Mouse (Mus musculus) erythroblast, embryonic 14.5 days (primary cell): ENCODE measurements around the gene Sptb. TPM values are rescaled to one million over a fixed set of nuclear protein-coding genes. Genes with fewer than 3 reads are reported as not detected.

Experiments used
- H3K27me3 ChIP-seq: 2 replicates; pipeline ENCODE4 v1.6.1; 2012; ENCODE audit warnings: inconsistent platforms; ENCODE audit not compliant: control insufficient read depth
- H3K36me3 ChIP-seq: 2 replicates; pipeline ENCODE4 v1.6.1; 2012; ENCODE audit warnings: mild to moderate bottlenecking, inconsistent platforms; ENCODE audit not compliant: control insufficient read depth
- H3K4me1 ChIP-seq: 2 replicates; pipeline ENCODE4 v1.6.1; 2012; ENCODE audit warnings: inconsistent platforms; ENCODE audit not compliant: control insufficient read depth
- H3K4me3 ChIP-seq: replicated peaks from 2 replicates; pipeline ENCODE3; 2012; ENCODE audit warnings: moderate library complexity, mild to moderate bottlenecking, inconsistent platforms
- H3K9me3 ChIP-seq: 2 replicates; pipeline ENCODE4 v1.6.1; 2012; ENCODE audit warnings: low read length, inconsistent platforms, mixed read lengths; ENCODE audit not compliant: control insufficient read depth
- GATA1 ChIP-seq: IDR thresholded peaks from 2 replicates; pipeline ENCODE4 v1.6.1; 2012; ENCODE audit warnings: low read length, inconsistent platforms, mixed read lengths
- TAL1 ChIP-seq: IDR thresholded peaks from 3 replicates; pipeline ENCODE4 v1.6.1; 2012; ENCODE audit warnings: low read length, inconsistent platforms, mixed read lengths
- polyA plus RNA-seq: library from polyadenylated mRNA; stranded (reverse); fragments of >175 nt; gene quantifications from 2 replicates; pipeline ENCODE4 v1.2.3, GENCODE M21; 2012

Sptb gene
- polyA plus RNA-seq, 1 experiment: 204 TPM

DNA sequence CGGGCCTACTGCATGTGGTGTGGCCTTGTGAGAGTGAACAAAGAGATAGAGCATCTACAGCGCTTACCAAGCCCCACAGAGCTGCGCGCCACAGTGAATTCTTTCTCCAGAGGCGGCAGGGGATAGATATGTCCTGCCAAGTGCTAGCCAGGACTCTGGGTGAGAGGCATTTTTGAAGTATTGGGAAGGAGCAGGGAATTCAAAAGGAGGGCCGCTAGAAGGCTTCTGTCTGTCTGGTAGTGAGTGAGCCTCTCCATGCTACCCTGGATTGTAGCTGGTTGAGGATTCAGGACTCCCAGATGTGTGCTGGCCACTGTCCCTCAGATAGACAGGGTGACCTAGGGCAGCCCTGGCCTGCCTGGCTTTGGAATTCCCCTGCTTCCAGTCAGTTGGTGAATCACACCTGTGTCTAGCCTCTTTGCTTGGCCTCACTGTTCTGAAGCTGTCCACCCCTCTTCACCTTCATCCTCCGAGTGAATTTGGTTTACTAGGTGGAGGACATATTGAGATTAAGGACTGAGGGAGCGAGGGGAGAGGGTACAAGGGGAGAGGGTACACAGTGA, 173.7 kb downstream of the Sptb start:
- Histone ChIP-seq H3K36me3 (no peaks in the 10 kb centered on the region), H3K9me3 (peaks cover 8% of the 10 kb centered on the region; the same call in 1 of the 2 replicates), H3K4me1 (peaks cover 5% of the 10 kb centered on the region), H3K27me3 (peaks cover 64% of the 10 kb centered on the region), H3K4me3 (no peak overlapping the region)
- no peak for TF ChIP-seq GATA1
- no peak for TF ChIP-seq TAL1

DNA sequence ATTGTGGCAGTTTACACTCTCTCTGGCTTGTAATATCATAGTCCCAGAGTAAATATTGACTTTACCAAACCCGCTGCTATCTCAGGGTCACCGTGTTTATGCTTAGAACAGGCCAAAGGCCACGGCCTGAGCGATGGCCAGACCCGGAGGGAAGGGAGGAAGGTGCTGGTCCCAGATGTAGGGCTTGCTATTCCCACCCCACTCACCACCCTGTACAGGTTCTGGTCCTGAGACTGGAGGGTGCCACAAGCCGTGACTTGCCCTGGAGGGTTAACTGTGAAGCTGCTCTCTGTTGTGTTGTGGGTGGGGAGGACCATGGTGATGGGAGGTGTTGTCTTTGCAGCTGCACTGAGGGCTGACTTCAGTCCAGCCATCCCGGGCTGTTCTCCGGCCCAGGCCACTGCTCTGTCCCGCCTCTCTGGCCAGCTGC, 174.9 kb downstream of the Sptb start:
- H3K4me1 ChIP-seq: peaks cover 5% of the 10 kb centered on the region
- peaks cover 76% of the 10 kb centered on the region for H3K27me3 ChIP-seq
- TF ChIP-seq TAL1 (no peak), GATA1 (no peak)
- H3K36me3 ChIP-seq: no peaks in the 10 kb centered on the region
- H3K9me3 ChIP-seq: peaks cover 8% of the 10 kb centered on the region; the same call in 1 of the 2 replicates
- H3K4me3 ChIP-seq: peak overlapping the region; percentile 19

DNA sequence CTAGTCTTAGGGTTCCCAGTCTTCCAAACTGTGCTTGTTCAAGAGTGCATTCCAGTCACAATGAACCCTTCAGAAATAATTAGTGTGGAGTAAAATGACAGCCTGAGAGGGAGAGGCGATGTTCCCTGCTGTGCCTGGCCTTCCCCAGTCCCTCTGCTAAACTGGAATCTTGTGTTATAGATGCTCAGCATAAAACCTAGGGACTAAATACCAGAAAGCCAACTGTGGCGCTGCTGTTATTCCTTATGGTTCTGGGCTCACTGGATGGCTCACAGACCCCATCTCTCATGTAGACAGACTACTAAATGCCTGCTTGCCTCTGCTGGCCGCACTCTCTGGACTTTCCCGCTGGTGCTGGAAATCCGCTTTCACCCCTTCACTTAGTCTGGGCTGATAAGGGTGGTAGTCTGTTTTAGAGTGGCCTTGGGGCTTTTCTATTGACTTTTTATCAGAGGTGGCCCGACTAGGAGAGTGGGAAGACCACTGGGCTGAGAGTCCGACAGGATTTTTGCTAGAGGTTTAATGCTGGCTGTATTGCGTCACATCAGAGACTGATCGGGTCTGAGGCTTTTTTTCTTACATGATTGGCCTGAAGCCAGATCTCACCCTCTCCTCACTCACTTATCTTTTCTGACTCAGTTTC, 175.6 kb downstream of the Sptb start:
- H3K9me3 ChIP-seq: peaks cover 8% of the 10 kb centered on the region; the same call in 1 of the 2 replicates
- peaks cover 82% of the 10 kb centered on the region for H3K27me3 ChIP-seq
- H3K4me1 ChIP-seq: peaks cover 5% of the 10 kb centered on the region
- TF ChIP-seq GATA1 (no peak), TAL1 (no peak)
- H3K36me3 ChIP-seq: no peaks in the 10 kb centered on the region
- peak overlapping the region; percentile 57 for H3K4me3 ChIP-seq

GRCm38 (mm10) chr12:76534233-76534632, 176.1 kb downstream of the Sptb start:
- H3K36me3 ChIP-seq: no peaks in the 10 kb centered on the region
- peaks cover 87% of the 10 kb centered on the region for H3K27me3 ChIP-seq

DNA sequence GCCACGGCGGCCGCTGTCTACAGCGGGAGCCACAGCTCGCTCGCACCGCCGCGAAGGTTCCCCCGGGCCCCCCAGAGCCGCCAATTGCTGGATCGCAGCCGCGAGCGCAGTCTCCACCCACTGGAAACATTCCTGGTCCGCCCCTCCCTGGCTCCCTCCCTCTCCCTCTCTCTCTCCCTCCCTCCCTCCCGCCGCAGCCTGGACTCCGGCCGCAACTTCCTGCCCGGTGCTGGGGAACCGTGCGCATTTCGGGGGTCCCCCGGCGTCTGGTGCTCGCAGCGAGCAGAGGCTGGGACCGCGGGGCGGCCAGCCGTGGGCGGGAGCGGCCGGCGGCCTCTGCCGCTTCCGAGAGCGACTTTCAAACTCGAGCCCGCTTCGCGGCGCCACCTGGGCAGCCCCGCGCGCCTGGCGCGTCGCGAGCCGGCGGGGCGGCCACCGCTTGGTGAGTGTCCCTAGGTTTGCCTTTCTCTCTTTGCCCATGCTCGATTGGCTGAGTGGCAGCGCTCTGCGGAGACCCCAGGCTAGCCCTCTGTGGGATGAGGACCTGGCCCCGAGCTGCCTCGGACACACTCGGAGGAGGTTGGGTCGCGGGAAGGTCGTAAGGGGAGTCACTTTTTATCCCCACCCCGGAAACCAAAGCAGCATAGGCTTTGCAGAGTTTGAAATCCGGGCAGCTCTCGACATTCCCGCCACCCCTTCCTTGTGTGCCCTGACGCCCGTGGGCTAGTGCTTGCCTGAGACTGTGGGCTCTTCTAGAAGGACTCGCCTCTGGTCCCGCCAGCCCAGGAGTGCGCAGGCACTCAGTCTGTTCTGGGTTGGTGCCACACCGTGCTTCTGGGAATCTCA, 176.7 kb downstream of the Sptb start:
- no peaks in the 10 kb centered on the region for H3K36me3 ChIP-seq
- H3K9me3 ChIP-seq: peaks cover 8% of the 10 kb centered on the region; the same call in 1 of the 2 replicates
- peaks cover 93% of the 10 kb centered on the region for H3K27me3 ChIP-seq
- TF ChIP-seq GATA1 (no peak), TAL1 (no peak)
- peaks cover 5% of the 10 kb centered on the region for H3K4me1 ChIP-seq
- H3K4me3 ChIP-seq: peak overlapping the region; percentile 57

More at GRCm38 (mm10) chr12:76534233-76534632, 176.1 kb downstream of the Sptb start:
- no peak for TF ChIP-seq GATA1
- TF ChIP-seq TAL1: no peak
- Histone ChIP-seq H3K9me3 (peaks cover 8% of the 10 kb centered on the region; the same call in 1 of the 2 replicates), H3K4me1 (peaks cover 5% of the 10 kb centered on the region), H3K4me3 (peak overlapping the region; percentile 57)

DNA sequence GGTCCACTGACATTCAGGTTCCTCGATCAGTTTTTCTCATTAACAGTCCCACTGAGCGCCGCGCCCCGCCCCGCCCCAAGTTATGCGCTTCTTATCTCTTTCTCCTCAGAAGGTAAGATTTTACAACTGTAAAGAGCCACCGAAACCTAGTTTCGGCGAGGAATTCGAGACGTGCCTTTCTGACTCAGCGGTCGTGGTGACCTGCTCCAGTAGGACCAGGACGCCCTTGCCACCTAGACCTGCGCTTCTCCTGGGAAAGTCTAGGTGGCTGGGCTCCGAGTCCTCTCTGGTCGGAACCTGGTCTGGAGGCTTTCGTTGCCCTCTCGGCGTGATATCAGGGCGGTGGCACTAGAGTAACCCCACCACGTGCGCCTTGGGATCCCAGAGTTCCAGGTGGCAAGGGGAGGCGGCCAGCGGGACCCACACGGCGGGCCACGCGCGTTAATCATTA, 177.4 kb downstream of the Sptb start:
- H3K36me3 ChIP-seq: no peaks in the 10 kb centered on the region
- TF ChIP-seq GATA1 (no peak), TAL1 (no peak)
- peaks cover 8% of the 10 kb centered on the region; the same call in 1 of the 2 replicates for H3K9me3 ChIP-seq
- peaks cover 5% of the 10 kb centered on the region for H3K4me1 ChIP-seq
- H3K27me3 ChIP-seq: peaks cover 94% of the 10 kb centered on the region
- peak overlapping the region; percentile 57 for H3K4me3 ChIP-seq

DNA sequence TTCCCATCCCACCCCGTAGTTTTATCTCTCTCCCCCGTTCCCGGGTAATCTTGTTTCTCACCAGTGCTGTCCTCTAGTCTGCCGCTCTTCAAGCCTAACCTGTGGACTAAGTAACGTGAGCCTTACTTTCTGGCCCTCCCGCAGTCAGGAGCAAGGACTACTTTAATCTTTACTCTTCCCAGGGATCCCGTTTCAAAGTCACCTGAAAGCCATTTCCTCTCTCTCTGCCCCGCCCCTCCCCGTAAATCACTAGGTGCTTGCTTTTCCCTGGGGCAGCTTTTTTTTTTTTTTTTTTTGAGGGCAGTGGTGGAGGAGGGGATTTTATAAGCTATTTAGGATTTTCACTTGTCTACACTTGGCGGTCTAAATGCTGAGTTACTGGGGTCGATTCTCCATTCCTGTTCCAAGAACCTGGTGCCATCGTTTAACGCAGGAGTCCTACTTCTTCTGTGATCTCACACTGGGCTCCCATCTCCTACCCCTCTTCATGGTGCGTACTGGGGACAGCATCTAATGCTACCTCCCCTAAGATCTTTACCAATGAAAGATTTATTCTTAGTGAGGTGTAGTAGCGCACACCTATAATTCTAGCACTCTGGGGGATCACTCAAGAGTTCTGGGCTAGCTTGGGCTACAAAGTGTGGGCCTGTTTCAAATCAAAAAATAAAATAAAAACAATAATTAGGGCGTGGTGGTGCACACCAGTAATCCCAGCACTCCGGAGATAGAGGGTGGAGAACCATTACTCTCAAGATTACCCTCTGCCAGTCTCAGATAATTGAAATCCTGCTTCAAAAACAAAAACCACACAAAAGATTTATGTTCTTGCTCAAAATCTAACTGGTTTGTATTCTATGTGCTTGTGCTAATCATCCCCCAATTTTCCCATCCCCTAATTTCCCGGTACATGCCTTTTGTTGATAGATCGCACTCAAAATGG, 178.1 kb downstream of the Sptb start:
- peaks cover 5% of the 10 kb centered on the region for H3K4me1 ChIP-seq
- H3K27me3 ChIP-seq: peaks cover 96% of the 10 kb centered on the region
- H3K36me3 ChIP-seq: no peaks in the 10 kb centered on the region
- H3K9me3 ChIP-seq: peaks cover 8% of the 10 kb centered on the region; the same call in 1 of the 2 replicates
- H3K4me3 ChIP-seq: no peak overlapping the region
- TF ChIP-seq TAL1 (no peak), GATA1 (no peak)

DNA sequence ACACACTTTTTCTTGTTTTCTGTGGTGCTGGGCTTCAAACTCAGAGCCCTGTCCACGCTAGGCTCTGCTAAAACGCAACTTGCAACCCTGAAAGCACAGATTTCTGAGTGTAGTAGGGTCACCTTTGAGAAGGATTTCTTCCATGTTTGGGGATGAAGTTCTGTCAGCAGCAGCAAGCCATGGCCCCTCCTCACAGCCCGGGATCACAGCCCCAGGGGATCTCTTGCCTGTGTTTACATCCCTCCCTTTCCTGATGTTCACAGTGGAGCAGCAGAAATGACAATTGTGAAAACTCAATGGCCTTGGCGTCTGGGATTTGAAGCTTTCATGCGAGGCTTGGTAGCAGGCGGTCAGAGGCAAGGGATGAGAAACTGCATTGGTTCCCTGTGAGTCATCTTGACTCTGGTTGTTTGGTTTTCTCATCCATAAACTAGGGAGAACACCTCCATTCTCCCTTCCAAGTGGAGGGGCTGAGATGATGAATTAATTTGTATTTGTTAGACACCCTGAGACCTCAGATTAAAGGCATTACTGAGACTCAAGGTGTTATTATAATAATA, 179.7 kb downstream of the Sptb start, which contains the start of gene Plekhg3:
Gene Plekhg3, plus strand, starts transcription at position 312 of the 560 bp plus-strand sequence.
- Histone ChIP-seq H3K27me3 (peaks cover 94% of the 10 kb centered on the region), H3K4me1 (peaks cover 5% of the 10 kb centered on the region), H3K36me3 (no peaks in the 10 kb centered on the region), H3K9me3 (peaks cover 8% of the 10 kb centered on the region; the same call in 1 of the 2 replicates), H3K4me3 (no peak within 1 kb of the TSS)
- TF ChIP-seq GATA1 (no peak), TAL1 (no peak)

Other genes starting within 250 kb of the Sptb start
- gene Plekhg3, start 179.7 kb downstream of the Sptb start, polyA plus RNA-seq: 0.02 and 0.05 TPM in 2 replicates
- gene Churc1, start 55.0 kb upstream of the Sptb start, polyA plus RNA-seq: 0.53 and 0.94 TPM in 2 replicates
- gene Fntb, start 55.0 kb upstream of the Sptb start, polyA plus RNA-seq: 6.1 and 7.3 TPM in 2 replicates
- not detected in 2 replicates for gene Gpx2, start 85.0 kb upstream of the Sptb start, polyA plus RNA-seq
- not detected in 2 replicates for gene Rab15, start 112.4 kb upstream of the Sptb start, polyA plus RNA-seq